ENCODE assay signal across 15 mouse cellular contexts in genomic region chr15:94206454-94206853, GRCm38 (mm10).
DNase-seq lines count a peak whose midpoint lies in the region.
"Had no signal": no experiment of that assay in that cellular context is flagged by ENCODE, and none has a peak within 500 bp of the region (broad histone marks: within the 10 kb centered on the region; RNA-seq: fewer than 3 reads in every experiment).

No protein-coding gene starts in this region.

- DNase-seq in adrenal gland, adult 8-10 months: peak; percentile 28
- no peak for DNase-seq in adrenal gland, adult 18-20 months (ENCODE audit: low spot score in 2 of 2)
- DNase-seq in adrenal gland, postnatal 14 days: peak; percentile 51
- peak; percentile 65 for DNase-seq in gonadal fat pad, adult 2 months (ENCODE audit: low read depth)
- DNase-seq in cerebellum, postnatal 4 days (ENCODE audit: low spot score in 2 of 2): no peak
- no peak for DNase-seq in thymus, postnatal 4 days
- DNase-seq: cerebellum, adult 11 months; cerebellum, adult 2 months; cerebellum, adult 9-11 months; cerebellum, postnatal 25 days; embryo, embryonic 11 days; gastrocnemius, postnatal 10 days; gastrocnemius, postnatal 36 days; heart, adult 11 months; kidney, adult 2 months had no signal

Comparison
In these comparisons a context has a peak if more than half of its experiments do, and no peak if none do; other contexts are left out.
1. DNase-seq: peak in adrenal gland, adult 8-10 months (single experiment), adrenal gland, postnatal 14 days (single experiment) and gonadal fat pad, adult 2 months (single experiment); none in adrenal gland, adult 18-20 months (0 of 2), cerebellum, postnatal 4 days (0 of 2) and thymus, postnatal 4 days (single experiment).